Mouse (Mus musculus) forebrain, embryonic 11.5 days (tissue): ENCODE data around the gene Kif1bp. TPM values are rescaled to one million over a fixed set of nuclear protein-coding genes. Genes with fewer than 3 reads are reported as not detected.

Experiments used
- ATAC-seq: fragments of 200-750 bp; cut with Nextera tagmentation; replicated peaks from 2 replicates; pipeline ENCODE4 v1.8.0; 2017; ENCODE audit warnings: moderate TSS enrichment; ENCODE audit not compliant: low FRiP score
- DNase-seq: peaks from one replicate; pipeline ENCODE4 v3.0.0-alpha.2; 2017; ENCODE audit warnings: low spot score
- H3K27ac ChIP-seq: fragments of 300-500 bp; sonication (generic); 2 replicates; pipeline ENCODE4 v1.5.1; 2014; ENCODE audit warnings: low read depth, low read length
- H3K27me3 ChIP-seq: fragments of 300-500 bp; sonication (generic); 2 replicates; pipeline ENCODE4 v1.6.1; 2014; ENCODE audit warnings: mild to moderate bottlenecking, low read length, mixed read lengths; ENCODE audit not compliant: control insufficient read depth, insufficient read depth
- H3K36me3 ChIP-seq: fragments of 300-500 bp; sonication (generic); 2 replicates; pipeline ENCODE4 v1.6.1; 2014; ENCODE audit warnings: mild to moderate bottlenecking, low read length, moderate library complexity, mixed read lengths; ENCODE audit not compliant: control insufficient read depth, insufficient read depth
- H3K4me1 ChIP-seq: fragments of 300-500 bp; sonication (generic); replicated peaks from 2 replicates; pipeline ENCODE4 v1.6.1; 2014; ENCODE audit warnings: low read length, mixed read lengths; ENCODE audit not compliant: control insufficient read depth, insufficient read depth
- H3K4me2 ChIP-seq: fragments of 300-500 bp; sonication (generic); 2 replicates; pipeline ENCODE4 v1.6.1; 2014; ENCODE audit warnings: low read depth, mild to moderate bottlenecking, low read length, moderate library complexity, mixed read lengths; ENCODE audit not compliant: severe bottlenecking
- H3K4me3 ChIP-seq: fragments of 300-500 bp; sonication (generic); 2 replicates; pipeline ENCODE4 v1.5.1; 2014; ENCODE audit warnings: low read depth, low read length
- H3K9ac ChIP-seq: fragments of 300-500 bp; sonication (generic); 2 replicates; pipeline ENCODE4 v1.6.1; 2014; ENCODE audit warnings: low read length
- H3K9me3 ChIP-seq: fragments of 300-500 bp; sonication (generic); 2 replicates; pipeline ENCODE4 v1.6.1; 2016; ENCODE audit warnings: low read length, mixed read lengths; ENCODE audit not compliant: control insufficient read depth
- WGBS: fragments of 180-500 bp; shearing (Covaris S2); extraction: QIAGEN DNeasy Blood & Tissue Kit; methylation state at CpG from one replicate; pipeline ENCODE4 v1.1.7; 2014; 5-methylcytosine and 5-hydroxymethylcytosine counted together
- polyA plus RNA-seq: library from polyadenylated mRNA; unstranded; fragments of >200 nt; fragmentation: Nextera tagmentation; extraction: Ambion mirVana; gene quantifications from 2 replicates; pipeline ENCODE4 v1.2.1, GENCODE M21; 2014

Kif1bp gene
- polyA plus RNA-seq, 1 experiment from 2014 or later = 50.5 TPM

DNA sequence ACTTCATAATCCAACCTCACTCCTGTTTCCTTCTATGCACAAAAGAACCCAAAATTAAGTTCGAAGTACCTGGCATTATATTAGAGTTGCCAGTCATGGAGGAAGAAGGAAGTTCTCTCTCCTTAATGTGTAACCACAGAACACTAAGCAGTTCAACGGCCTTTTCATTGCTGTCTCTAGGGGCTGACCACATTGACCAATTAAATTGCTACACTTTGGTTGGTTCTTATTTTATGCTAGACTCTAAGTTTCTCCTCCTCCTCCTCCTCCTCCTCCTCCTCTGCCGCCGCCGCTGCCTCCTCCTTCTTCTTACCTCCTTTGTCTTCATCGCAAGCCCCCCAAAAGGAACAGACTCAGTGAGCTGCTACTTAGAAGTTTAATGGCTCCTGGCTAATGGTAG, 66.7 kb downstream of the Kif1bp start:
- H3K27me3 ChIP-seq = no peaks in the 10 kb centered on the region; the same call in 1 of the 2 replicates
- 80% methylated on average over 6 of the region's 6 CpGs for WGBS
- DNase-seq = no peak
- H3K9me3 ChIP-seq = no peaks in the 10 kb centered on the region
- H3K27ac ChIP-seq = no peak overlapping the region
- no peak overlapping the region for H3K4me3 ChIP-seq
- no peaks in the 10 kb centered on the region for H3K36me3 ChIP-seq
- H3K9ac ChIP-seq = no peak overlapping the region
- ATAC-seq = no peak
- no peak overlapping the region for H3K4me2 ChIP-seq
- no peaks in the 10 kb centered on the region for H3K4me1 ChIP-seq

DNA sequence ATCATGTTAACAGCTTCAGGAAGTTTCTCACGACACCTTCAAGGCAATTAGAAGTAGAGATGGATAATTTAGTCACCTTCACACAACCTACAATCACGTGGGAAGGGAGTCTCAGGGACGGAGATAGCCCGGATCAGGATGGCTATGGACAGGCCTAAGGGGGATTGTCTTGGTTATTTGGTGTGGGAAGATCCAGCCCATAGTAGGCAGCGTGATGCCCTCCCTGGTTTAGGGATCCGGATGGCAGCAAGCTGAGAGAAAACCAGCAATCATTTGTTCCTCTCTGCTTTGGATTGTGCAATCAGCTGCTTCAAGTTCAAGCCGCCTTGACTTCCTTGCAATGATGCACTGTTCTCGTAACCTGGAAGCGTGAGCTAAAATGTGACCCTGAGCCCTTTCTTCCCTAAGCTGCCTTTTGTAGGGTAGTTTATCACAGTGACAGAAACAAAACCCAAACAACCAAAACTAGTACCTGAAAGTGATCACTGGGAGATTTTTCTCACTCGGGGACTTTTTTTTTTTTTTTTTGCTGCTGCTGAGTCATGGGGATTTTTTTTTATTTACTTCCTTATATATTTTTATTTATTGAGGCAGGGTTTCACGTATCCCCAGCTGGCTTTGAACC, 69.1 kb downstream of the Kif1bp start:
- DNase-seq (no peak), ATAC-seq (no peak)
- Histone ChIP-seq H3K4me3 (no peak overlapping the region), H3K4me1 (no peaks in the 10 kb centered on the region), H3K36me3 (no peaks in the 10 kb centered on the region), H3K4me2 (no peak overlapping the region), H3K27me3 (no peaks in the 10 kb centered on the region; the same call in 1 of the 2 replicates), H3K27ac (no peak overlapping the region), H3K9ac (no peak overlapping the region), H3K9me3 (no peaks in the 10 kb centered on the region)
- WGBS = 67% methylated on average over 11 of the region's 11 CpGs

DNA sequence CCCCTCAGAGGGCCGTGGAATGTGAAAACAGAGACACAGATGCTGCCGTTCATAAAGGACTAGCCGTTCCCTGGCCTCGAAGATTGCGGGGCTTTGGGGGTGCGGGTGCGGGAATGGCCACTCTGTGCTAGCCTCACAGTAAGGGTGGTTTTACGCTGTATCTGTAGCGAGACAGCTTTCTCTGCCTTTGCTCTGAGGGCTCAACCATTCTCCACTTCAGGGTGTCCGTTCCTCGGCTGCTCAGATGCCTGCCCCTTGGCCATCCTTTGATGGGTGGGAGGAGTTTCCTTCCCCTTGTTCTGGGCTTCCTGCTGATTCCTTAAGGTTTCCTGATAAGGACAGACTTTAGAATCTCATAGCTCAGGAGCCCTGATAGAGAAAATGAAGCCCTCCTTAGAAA, 69.8 kb downstream of the Kif1bp start:
- no peak overlapping the region for H3K27ac ChIP-seq
- H3K4me1 ChIP-seq = no peaks in the 10 kb centered on the region
- H3K9ac ChIP-seq = no peak overlapping the region
- no peak for DNase-seq
- no peaks in the 10 kb centered on the region for H3K36me3 ChIP-seq
- ATAC-seq = no peak
- peak overlapping the region; percentile 19 for H3K4me2 ChIP-seq
- peak overlapping the region; percentile 3; the same call in 1 of the 2 replicates for H3K4me3 ChIP-seq
- no peaks in the 10 kb centered on the region for H3K9me3 ChIP-seq
- no peaks in the 10 kb centered on the region; the same call in 1 of the 2 replicates for H3K27me3 ChIP-seq
- 11% methylated on average over 11 of the region's 11 CpGs for WGBS

DNA sequence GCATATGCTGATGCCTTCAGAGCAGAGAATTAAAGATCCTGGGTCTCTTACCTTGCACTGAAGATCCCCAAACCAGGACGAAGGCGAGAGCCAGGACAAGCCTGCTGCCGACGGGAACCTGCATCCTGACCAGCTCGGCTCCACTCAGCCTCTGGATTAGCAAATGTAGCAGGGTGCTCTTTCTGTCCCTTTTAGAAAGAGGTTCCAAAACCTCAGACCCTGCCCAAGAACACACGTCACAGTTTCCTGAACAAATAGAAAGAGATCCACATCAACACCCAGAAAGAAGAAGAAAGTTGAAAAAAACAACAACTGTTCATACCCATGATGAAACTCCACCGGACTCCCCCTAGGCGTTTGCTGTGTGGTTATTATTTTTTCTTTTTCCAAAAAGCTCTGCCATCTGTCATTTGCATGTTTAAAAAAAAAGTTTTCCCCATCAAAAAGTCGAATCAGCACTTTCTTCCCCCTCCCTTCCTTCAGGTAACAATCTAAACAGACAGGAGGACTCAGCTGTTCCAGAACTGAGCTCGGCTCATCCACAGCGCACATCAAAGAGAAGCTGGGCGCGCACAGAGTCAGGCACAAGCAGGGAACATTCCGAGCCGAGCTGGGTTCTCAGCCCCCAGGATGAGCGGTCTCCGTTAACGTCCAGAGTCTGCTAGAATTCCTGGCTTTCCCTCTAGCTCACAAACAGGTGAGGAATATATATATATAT, 70.5 kb downstream of the Kif1bp start:
- Histone ChIP-seq H3K4me1 (no peaks in the 10 kb centered on the region), H3K4me3 (no peak overlapping the region; the same call in 1 of the 2 replicates), H3K9ac (no peak overlapping the region), H3K4me2 (peak overlapping the region; percentile 19; the same call in 1 of the 2 replicates), H3K36me3 (no peaks in the 10 kb centered on the region), H3K27ac (no peak overlapping the region), H3K9me3 (no peaks in the 10 kb centered on the region), H3K27me3 (no peaks in the 10 kb centered on the region; the same call in 1 of the 2 replicates)
- ATAC-seq = no peak
- WGBS = 16% methylated on average over 18 of the region's 18 CpGs
- no peak for DNase-seq

DNA sequence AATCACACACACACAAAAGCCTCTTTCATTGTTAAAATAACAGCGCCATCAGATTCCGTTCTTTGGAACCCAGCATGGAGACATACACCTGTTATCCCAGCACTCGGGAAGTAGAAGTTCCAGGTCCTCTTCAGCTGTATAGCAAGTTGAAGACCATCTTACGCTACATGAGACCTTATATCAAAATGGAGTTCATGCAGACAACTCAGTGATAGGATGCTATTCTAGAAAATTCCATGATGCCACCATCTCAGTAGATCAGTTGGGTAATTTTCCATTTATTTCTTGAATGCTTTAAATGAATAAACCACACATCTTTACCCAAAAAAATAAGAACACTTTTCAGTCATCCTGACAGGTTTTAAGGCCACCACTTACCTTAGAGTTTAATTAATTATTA, 71.2 kb downstream of the Kif1bp start:
- Histone ChIP-seq H3K4me2 (no peak overlapping the region), H3K4me1 (no peaks in the 10 kb centered on the region), H3K27me3 (no peaks in the 10 kb centered on the region; the same call in 1 of the 2 replicates), H3K4me3 (no peak overlapping the region), H3K36me3 (no peaks in the 10 kb centered on the region), H3K9ac (no peak overlapping the region), H3K27ac (no peak overlapping the region), H3K9me3 (no peaks in the 10 kb centered on the region)
- no peak for DNase-seq
- 90% methylated on average over 4 of the region's 4 CpGs for WGBS
- ATAC-seq = no peak

DNA sequence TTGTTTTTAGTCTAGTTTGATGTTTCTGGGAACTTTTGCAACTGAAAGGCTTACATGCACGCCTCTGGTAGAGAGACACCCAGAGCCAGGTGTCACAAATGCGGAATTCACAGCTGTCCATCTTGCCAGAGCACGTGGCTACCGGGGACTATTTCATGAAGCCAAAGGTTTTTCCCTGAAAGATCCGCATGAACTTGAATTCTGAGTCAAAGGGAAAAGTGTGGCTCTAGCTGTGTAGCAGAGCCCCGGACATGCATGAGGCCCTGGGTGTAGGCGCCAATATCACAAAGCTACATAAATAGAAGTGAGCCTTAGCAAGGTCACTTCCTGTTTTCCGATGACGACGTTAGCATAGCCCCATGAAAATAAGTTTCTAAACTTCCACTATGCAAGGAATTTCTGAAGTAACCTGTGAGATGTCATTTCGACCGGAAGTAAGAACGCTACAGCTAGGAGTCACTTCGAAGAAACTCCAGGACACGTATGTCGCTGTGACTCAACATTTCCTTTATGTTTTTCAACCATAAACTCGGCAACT, 72.2 kb downstream of the Kif1bp start:
- ATAC-seq = no peak
- Histone ChIP-seq H3K9me3 (no peaks in the 10 kb centered on the region), H3K27ac (no peak overlapping the region), H3K27me3 (no peaks in the 10 kb centered on the region; the same call in 1 of the 2 replicates), H3K4me3 (no peak overlapping the region), H3K4me1 (no peaks in the 10 kb centered on the region), H3K36me3 (no peaks in the 10 kb centered on the region), H3K9ac (no peak overlapping the region), H3K4me2 (no peak overlapping the region)
- WGBS = 86% methylated on average over 17 of the region's 17 CpGs
- no peak for DNase-seq

DNA sequence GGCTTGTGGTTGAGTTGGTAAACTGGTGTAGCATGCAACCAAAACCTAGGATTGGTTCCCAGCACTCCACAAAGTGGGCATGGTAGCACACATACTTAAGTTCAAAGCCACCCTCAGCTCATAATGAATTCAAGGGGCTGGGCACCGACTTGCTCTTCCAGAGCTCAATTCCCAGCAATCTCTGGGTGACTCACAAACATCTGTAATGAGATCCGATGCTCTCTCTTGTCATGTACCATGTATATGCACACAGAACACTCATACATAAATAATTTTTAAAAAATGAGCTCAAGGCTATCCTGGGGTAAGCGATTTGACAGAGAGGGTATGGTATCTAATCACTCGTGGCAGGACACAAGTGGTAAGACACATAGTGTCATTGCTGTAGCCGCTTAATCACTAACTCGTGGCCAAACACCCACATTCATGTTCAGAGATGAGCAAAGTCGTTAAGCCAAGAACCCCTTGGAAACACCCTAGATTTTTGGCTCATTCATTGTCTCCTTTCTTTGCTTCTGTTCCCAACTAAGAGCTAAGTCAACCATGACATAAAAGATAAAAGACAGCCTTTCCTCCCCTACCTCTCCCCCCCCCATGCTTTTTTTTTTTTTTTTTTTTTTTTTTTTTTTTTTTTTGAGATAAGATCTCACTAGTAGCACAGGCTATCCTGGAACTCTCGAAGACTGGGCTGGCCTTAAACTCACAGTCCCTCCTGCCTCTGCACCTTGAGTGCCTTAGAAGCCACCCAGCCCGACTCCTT, 72.9 kb downstream of the Kif1bp start:
- WGBS = 76% methylated on average over 9 of the region's 9 CpGs
- H3K4me3 ChIP-seq = no peak overlapping the region
- H3K9me3 ChIP-seq = no peaks in the 10 kb centered on the region
- H3K36me3 ChIP-seq = no peaks in the 10 kb centered on the region
- H3K9ac ChIP-seq = no peak overlapping the region
- no peak overlapping the region for H3K4me2 ChIP-seq
- no peak for ATAC-seq
- no peak overlapping the region for H3K27ac ChIP-seq
- no peaks in the 10 kb centered on the region; the same call in 1 of the 2 replicates for H3K27me3 ChIP-seq
- no peak for DNase-seq
- no peaks in the 10 kb centered on the region for H3K4me1 ChIP-seq

DNA sequence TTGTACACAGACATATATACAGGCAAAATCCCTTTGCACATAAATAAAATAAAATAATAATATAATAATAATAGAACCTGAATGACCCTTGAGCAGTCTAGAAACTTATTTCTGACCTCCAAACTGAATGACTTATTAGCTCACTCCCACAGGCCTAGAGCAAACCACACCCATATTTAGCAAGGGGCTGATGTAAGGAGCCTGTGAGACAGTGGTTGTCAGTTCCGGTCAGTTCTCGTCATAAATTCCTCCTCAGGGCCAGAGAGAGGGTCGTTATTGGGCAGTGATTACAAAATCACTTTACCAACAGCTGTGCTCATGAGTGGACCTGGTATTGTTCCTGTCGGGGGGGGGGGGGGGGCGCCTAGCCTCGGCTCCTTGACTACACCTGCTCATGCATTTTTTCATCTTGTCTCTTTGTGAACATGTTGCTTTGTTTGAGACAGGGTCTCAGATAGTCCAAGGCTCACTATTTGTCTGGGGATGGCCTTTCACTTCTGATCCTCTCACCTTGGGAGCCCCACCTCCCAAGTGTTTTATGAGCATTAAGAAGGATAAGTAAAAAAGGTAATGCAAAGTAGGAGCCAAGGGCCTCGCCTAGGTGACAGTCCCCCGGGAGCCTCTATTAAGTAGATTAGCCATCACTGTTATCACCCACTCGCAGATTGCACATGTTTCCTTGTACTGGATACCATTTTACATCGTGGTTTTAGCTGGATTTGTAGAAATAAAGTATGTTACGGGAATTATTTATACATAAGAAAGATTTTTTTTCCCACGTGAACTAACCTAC, 74.2 kb downstream of the Kif1bp start:
- no peak for DNase-seq
- H3K4me1 ChIP-seq = no peaks in the 10 kb centered on the region
- H3K4me3 ChIP-seq = no peak overlapping the region
- H3K27me3 ChIP-seq = no peaks in the 10 kb centered on the region; the same call in 1 of the 2 replicates
- H3K4me2 ChIP-seq = no peak overlapping the region
- H3K9ac ChIP-seq = no peak overlapping the region
- H3K9me3 ChIP-seq = no peaks in the 10 kb centered on the region
- no peak for ATAC-seq
- H3K27ac ChIP-seq = no peak overlapping the region
- WGBS = 71% methylated on average over 12 of the region's 12 CpGs
- H3K36me3 ChIP-seq = no peaks in the 10 kb centered on the region
